Mouse (Mus musculus) heart, embryonic 16.5 days (tissue): ENCODE results near the gene Tmem47. TPM values are rescaled to one million over a fixed set of nuclear protein-coding genes. Genes with fewer than 3 reads are reported as not detected.

ENCODE experiments used
- ATAC-seq: fragments of 200-750 bp; cut with Nextera tagmentation; replicated peaks from 2 replicates; pipeline ENCODE4 v1.8.0; 2017; ENCODE audit warnings: moderate number of reproducible peaks; ENCODE audit not compliant: insufficient read depth, low FRiP score; ENCODE audit errors: extremely low read depth
- H3K27ac ChIP-seq: fragments of 300-500 bp; sonication (generic); 2 replicates; pipeline ENCODE4 v1.5.1; 2014; ENCODE audit warnings: mild to moderate bottlenecking, low read length, control low read depth, moderate library complexity
- H3K27me3 ChIP-seq: fragments of 300-500 bp; sonication (generic); 2 replicates; pipeline ENCODE4 v1.6.1; 2014; ENCODE audit warnings: low read length, mixed read lengths; ENCODE audit not compliant: control insufficient read depth, insufficient read depth
- H3K36me3 ChIP-seq: fragments of 300-500 bp; sonication (generic); 2 replicates; pipeline ENCODE4 v1.6.1; 2014; ENCODE audit not compliant: control insufficient read depth, insufficient read depth
- H3K4me1 ChIP-seq: fragments of 300-500 bp; sonication (generic); 2 replicates; pipeline ENCODE4 v1.6.1; 2014; ENCODE audit warnings: low read length, mixed read lengths; ENCODE audit not compliant: control insufficient read depth, insufficient read depth
- H3K4me2 ChIP-seq: fragments of 300-500 bp; sonication (generic); 2 replicates; pipeline ENCODE4 v1.6.1; 2014; ENCODE audit warnings: low read depth, mild to moderate bottlenecking, control low read depth, low read length
- H3K4me3 ChIP-seq: fragments of 300-500 bp; sonication (generic); 2 replicates; pipeline ENCODE4 v1.5.1; 2014; ENCODE audit warnings: mild to moderate bottlenecking, control low read depth, low read length
- H3K9ac ChIP-seq: fragments of 300-500 bp; sonication (generic); 2 replicates; pipeline ENCODE4 v1.6.1; 2014; ENCODE audit warnings: low read length, control low read depth
- H3K9me3 ChIP-seq: fragments of 300-500 bp; sonication (generic); replicated peaks from 2 replicates; pipeline ENCODE4 v1.6.1; 2016; ENCODE audit warnings: low read length; ENCODE audit not compliant: control insufficient read depth
- WGBS: fragments of 180-500 bp; shearing (Covaris S2); extraction: QIAGEN DNeasy Blood & Tissue Kit; methylation state at CpG from one replicate; pipeline ENCODE4 v1.1.7; 2014; 5-methylcytosine and 5-hydroxymethylcytosine counted together
- polyA plus RNA-seq: library from polyadenylated mRNA; unstranded; fragments of >200 nt; fragmentation: Nextera tagmentation; extraction: Ambion mirVana; gene quantifications from 2 replicates; pipeline ENCODE4 v1.2.1, GENCODE M21; 2015

Tmem47 gene
- polyA plus RNA-seq, 1 experiment from 2014 or later, result 25.1 TPM

DNA sequence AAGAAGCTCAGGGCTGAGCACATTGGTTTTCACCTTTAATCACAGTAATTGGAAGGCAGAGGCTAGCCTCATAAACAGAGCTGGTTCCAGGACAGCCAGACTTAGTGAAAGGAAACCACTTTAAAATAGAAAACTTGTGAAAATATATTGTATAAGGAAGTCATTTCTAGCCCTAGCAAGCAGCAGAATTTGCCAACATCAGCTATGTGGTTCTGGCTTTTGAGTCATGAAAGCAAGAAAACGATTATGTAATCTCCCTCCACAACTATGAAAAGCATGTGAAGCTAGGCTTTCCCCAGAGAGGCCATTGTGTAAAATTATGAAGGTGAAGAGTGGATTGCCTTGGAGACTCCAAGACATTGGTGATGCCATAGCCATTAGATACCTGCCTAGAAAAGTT lies 76.9 kb downstream of the Tmem47 start:
- no peak overlapping the region for H3K4me3 ChIP-seq
- no peaks in the 10 kb centered on the region for H3K4me1 ChIP-seq
- H3K27me3 ChIP-seq, result no peaks in the 10 kb centered on the region
- H3K9me3 ChIP-seq, result no peaks in the 10 kb centered on the region
- ATAC-seq, result no peak
- H3K36me3 ChIP-seq, result no peaks in the 10 kb centered on the region
- 35% methylated on average over 1 of the region's 1 CpGs for WGBS
- no peak overlapping the region for H3K4me2 ChIP-seq
- H3K27ac ChIP-seq, result no peak overlapping the region
- H3K9ac ChIP-seq, result no peak overlapping the region
